Mouse (Mus musculus) cerebellum, postnatal 4 days (tissue): ENCODE measurements at regions not wholly inside any gene's neighbourhood (a gene's known extent, or its start where the extent isn't known, plus 50 kb on each side); places are given as distances from the start of the nearest gene placed in this dataset.

Source experiments
- DNase-seq, 2 experiments: peaks; one replicate each; pipeline ENCODE4 v3.0.0; 2022; ENCODE audit warnings: low spot score in 2 of 2, mixed read lengths in 1 of 2

GRCm38 (mm10) chr2:67332211-67332610, 81.3 kb upstream of the Gm21830 start:
- DNase-seq, result peak in 1 of 2 experiments; percentile 67

DNA sequence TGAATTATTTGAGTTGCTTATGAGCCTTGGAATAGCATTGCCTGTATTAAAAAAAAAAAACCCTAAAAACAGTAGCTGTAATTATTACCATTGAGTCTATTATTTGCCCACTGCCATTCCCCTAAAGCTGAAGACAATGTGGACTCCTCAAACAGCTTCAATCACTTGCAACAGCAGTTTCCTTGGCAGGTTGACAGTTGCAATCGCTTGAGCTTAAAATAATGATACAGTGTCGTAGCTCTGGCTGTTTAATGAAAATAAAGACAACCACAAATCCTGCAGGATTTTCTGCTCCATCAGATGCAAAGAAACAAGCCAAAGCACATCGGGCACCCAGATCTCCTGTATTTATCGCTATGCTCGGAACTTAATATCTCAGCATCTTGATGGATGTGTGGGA, 68.8 kb upstream of the Gm21830 start:
- no peak for DNase-seq
